Mouse (Mus musculus) layer of hippocampus, adult 2 months (tissue): Measurements from ENCODE around the gene Capn2. TPM values are rescaled to one million over a fixed set of nuclear protein-coding genes. Genes with fewer than 3 reads are reported as not detected.
A peak's percentile ranks its signal among the peaks of the same experiment; 100 is the strongest.

Source experiments
- DNase-seq, 2 experiments: peaks; one replicate each; pipeline ENCODE4 v3.0.0; 2022; ENCODE audit warnings: low spot score in 2 of 2
- H3K27ac ChIP-seq: fragments of 200-600 bp; 2 replicates; pipeline ENCODE4 v1.8.1; 2022
- H3K4me3 ChIP-seq: fragments of 200-600 bp; 2 replicates; pipeline ENCODE4 v1.8.1; 2022; ENCODE audit warnings: mild to moderate bottlenecking
- CTCF ChIP-seq: fragments of 200-600 bp; conservative IDR thresholded peaks from 2 replicates; pipeline ENCODE4 v1.8.1; 2022; ENCODE audit warnings: antibody characterized with exemption, mild to moderate bottlenecking, moderate library complexity
- total RNA-seq, 2 experiments: library from RNA; stranded (reverse); gene quantifications; 2 replicates each; pipeline ENCODE4 v1.2.3; 2021

Capn2 gene
- total RNA-seq, 2 experiments from 2014 or later: 56.4 to 61.1 TPM

DNA sequence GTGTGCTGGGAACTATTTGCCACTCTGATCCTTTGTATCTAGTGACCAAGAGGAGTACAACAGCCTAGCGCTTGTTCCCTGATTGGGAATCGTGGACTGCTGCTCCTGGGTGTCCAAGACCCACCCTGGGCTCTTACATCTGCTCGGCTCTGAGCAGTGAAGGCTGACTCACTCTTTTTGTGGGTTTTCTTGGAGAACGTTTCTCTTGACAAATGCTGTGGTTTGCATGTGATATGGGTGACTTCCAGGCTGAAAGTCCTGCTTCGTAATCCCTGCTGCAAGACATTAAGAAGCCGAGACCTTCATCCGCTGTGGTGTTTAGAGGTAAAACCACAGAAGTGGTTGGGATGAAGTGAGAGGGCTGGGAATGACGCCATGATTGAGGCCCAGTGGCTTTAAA, 25.7 kb upstream of the Capn2 start:
- no peak overlapping the region for H3K4me3 ChIP-seq
- H3K27ac ChIP-seq: no peak overlapping the region
- no peak for TF ChIP-seq CTCF
- DNase-seq: no peak

DNA sequence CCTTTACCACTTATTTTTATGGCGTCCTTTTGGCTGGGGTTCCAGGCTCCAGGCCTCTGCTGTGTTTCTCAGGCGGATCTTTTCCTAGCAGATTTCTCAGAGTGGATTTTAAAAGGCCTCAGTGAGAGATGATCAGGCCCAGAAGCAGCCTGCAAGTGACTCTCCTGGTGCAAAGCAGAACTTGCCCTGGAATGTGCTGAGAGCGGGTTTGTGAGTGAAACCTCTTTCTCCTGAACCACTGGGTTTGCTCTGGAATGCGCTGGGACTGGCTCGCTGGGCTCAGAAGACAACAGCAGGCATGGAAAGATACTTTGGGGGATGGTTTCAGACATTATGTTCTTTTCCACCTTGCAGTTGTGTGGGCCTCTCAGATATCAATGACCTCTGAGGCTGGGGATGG, 24.7 kb upstream of the Capn2 start:
- Histone ChIP-seq H3K4me3 (no peak overlapping the region), H3K27ac (no peak overlapping the region)
- no peak for TF ChIP-seq CTCF
- DNase-seq: no peak

DNA sequence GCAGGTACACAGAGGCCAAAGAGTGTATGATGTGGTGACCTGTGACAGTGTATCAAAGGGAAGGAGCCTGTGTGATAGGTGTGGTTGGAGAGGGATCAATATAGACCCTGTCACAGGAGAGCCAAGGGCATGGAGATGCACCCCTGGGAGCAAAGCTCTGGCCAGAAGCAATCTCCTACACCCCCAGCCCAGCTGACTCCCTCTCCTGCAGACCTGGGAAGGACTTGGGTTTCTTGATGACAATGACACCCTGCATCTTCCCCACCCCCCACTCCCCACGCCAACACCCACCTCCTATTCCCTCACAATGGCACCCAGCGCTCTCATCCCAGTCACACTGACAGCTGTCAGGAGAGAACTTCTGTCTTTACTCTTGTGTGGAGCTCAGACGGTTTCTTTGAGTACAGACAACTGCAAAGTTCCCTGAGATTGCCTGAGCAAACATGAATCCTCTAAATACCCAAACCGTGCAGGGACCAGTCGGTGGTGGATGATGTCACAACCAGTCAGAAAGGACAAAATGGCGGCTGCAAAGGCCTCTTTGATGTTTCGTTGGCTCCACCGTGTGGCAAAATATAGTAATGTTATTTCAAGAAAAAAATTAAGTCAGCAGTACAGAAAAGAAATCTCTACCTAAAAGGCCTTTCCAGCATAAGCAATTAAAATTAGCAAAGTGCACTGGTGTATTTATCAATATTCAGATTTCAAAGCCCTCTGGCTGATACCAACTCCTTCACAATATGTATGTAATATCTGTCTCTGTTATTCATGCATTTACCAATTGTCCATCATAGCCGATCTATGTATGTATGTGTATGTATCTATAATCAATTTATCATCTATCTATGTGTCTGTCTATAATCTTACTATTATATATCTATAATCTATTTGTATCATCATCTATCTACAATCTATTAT, 21.9 kb upstream of the Capn2 start:
- H3K4me3 ChIP-seq: peak overlapping the region; percentile 53
- peak; percentile 85 for TF ChIP-seq CTCF
- peak; percentile 80 to 90 for DNase-seq
- peak overlapping the region; percentile 91 for H3K27ac ChIP-seq

DNA sequence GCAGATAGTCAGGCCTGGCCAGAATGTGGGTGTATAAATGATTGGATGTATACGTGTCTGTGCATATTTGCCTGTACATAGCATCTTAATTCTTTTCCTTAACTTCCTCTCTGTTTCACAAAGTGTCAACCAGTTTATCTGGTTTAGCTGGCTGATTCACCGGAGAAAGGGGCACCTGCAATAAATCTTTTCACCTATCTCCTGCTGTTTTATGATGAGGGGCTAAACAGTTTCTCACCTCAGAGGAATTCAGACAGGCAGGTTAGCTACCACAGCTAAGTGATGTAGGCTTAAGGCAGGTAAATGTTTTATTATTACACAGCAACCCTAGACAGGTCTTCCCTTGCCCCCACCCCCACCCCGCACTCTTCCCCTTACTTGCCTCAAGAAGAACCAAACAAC, 17.7 kb upstream of the Capn2 start:
- no peak for DNase-seq
- no peak overlapping the region for H3K4me3 ChIP-seq
- TF ChIP-seq CTCF: no peak
- no peak overlapping the region for H3K27ac ChIP-seq

GRCm38 (mm10) chr1:182533583-182533982, 16.2 kb upstream of the Capn2 start:
- Histone ChIP-seq H3K4me3 (no peak overlapping the region), H3K27ac (no peak overlapping the region)
- no peak for TF ChIP-seq CTCF
- no peak for DNase-seq

DNA sequence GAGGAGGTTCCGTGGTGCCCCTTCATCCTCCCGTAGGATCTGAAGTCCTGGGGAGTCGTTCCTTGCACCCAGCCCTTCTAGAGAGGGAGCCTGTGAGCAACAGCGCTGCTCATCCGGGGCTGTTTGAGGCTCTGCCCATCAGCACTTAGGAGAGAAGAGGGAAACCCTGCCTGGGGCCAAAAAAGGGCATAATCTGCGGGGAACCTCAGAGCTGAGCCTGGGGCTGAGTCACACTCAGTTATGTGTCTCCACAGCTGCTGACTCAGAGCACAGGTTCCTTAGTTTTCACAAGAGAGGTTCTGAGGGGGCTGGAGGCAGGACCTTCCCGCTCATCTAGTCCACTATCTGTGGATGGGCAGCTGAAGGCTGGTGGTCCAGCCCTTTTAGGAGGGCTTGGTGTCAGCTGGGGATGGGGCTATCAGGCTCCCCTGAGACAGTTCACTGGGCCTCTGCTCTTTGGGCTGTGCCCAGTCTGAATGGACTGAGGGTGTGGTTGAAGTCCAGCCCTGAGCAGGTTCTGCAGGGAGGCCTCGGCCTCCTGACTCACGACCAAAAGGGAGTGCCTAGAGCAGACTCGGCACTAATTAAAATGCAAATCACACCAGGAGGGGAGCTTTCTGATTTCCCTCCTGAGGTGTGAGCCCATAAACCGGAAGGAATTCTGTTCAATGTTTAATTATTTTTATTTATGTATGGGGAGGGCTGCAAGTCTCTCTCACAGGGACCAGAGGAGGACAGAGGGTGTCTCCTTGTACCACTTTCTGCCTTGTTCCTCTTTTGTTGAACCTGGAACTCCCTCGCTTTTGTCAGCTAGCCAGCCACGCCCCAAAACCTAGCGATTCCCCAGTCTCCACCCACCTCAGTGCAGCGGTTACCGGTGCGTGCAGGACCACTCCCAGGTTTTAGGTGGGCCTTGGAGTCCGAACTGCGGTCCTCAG, 10.8 kb upstream of the Capn2 start:
- no peak overlapping the region for H3K27ac ChIP-seq
- no peak overlapping the region for H3K4me3 ChIP-seq
- TF ChIP-seq CTCF: no peak
- DNase-seq: no peak

GRCm38 (mm10) chr1:182527261-182527766, 9.9 kb upstream of the Capn2 start:
- no peak overlapping the region for H3K27ac ChIP-seq
- no peak for TF ChIP-seq CTCF
- no peak for DNase-seq
- no peak overlapping the region for H3K4me3 ChIP-seq

GRCm38 (mm10) chr1:182525601-182526000, 8.2 kb upstream of the Capn2 start:
- no peak overlapping the region for H3K27ac ChIP-seq
- no peak for DNase-seq
- no peak overlapping the region for H3K4me3 ChIP-seq
- TF ChIP-seq CTCF: no peak

DNA sequence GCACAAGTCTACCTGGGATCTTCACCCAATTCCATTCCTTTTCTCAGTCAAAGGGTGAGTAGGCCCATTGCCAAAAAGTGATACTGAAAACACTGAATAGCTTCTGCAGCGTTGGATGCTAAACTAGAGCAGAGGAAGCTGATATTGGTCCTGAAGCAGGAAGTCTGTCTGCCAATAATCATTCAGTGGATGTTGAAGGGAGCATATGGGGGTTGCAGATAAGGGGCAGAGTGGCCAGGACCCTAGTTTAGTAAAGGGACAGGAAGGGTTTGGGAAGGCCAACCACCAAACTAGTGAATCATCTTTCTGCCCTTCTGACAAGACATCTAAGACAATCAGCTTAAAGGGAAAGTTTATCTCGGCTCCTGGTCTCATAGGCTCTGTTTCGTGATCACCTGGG, 6.3 kb upstream of the Capn2 start:
- DNase-seq: no peak
- H3K27ac ChIP-seq: no peak overlapping the region
- H3K4me3 ChIP-seq: no peak overlapping the region
- no peak for TF ChIP-seq CTCF

DNA sequence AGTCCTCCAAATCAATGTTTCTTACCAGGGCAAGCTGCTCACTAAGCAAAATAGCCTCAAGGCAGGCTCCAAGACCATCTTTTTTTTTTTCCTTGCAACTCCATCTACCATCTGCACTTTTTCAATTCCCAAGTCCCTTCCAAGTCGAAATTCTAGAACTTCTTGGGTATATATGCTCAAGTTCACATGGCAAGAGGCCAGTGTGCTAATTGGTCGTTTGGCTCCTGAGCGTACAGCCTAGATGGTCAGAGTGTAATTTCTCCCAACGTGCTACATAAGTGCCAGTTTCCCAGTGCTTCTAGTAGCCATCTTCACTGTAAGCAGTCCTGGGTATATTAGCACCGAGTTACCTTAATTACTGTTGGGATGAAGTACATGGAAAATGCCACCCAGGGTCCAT, 5.6 kb upstream of the Capn2 start:
- DNase-seq: no peak
- no peak overlapping the region for H3K4me3 ChIP-seq
- no peak for TF ChIP-seq CTCF
- no peak overlapping the region for H3K27ac ChIP-seq

DNA sequence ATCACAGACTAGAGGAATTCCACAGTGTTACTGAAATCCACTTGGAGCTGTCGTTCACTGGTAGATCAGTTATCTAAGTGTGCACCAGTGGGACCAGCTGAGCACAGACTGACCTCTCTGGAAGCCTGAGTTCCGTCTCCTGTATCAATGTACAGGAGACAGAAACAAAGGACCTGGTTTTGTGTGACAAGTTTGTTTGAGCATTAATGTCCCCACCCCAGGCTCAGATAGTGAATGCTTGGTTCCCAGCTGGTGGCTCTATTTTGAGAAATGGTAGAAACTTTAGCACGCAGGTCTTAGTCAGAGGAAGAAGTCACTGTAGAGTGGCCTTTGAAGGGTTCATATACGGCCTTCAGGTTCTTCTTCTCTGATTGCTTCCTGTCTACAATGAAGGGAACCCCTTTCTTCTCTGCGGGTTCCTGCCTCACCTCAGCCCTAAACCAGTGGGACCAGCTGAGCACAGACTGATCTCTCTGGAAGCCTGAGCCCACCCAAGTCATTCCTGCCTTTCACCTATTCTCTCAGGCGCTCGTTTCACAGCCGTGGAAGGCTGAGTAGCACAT, 3.6 kb upstream of the Capn2 start:
- Histone ChIP-seq H3K27ac (no peak overlapping the region), H3K4me3 (no peak overlapping the region)
- no peak for TF ChIP-seq CTCF

GRCm38 (mm10) chr1:182520091-182520937, 2.9 kb upstream of the Capn2 start:
- DNase-seq: no peak
- H3K27ac ChIP-seq: no peak overlapping the region
- no peak for TF ChIP-seq CTCF
- H3K4me3 ChIP-seq: no peak overlapping the region

More for the DNA sequence above, 3.6 kb upstream of the Capn2 start:
- DNase-seq: no peak
